Mouse (Mus musculus) kidney, postnatal 0 days (tissue): ENCODE data around the gene Lce1l. TPM values are rescaled to one million over a fixed set of nuclear protein-coding genes. Genes with fewer than 3 reads are reported as not detected.
"Not testable (repeated sequence)": the region's sequence is repeated elsewhere in the genome, so short reads cannot be mapped to it uniquely, and the experiment has no call there.

ENCODE experiments used
- ATAC-seq: fragments of 200-750 bp; cut with Nextera tagmentation; replicated peaks from 2 replicates; pipeline ENCODE4 v1.8.0; 2017; ENCODE audit warnings: low read depth, moderate number of reproducible peaks, moderate TSS enrichment, moderate library complexity; ENCODE audit not compliant: low FRiP score
- DNase-seq: peaks from one replicate; pipeline ENCODE4 v3.0.0-alpha.2; 2016; ENCODE audit warnings: low spot score
- H3K27ac ChIP-seq: fragments of 300-500 bp; sonication (generic); 2 replicates; pipeline ENCODE4 v1.5.1; 2014; ENCODE audit warnings: mild to moderate bottlenecking
- H3K27me3 ChIP-seq: fragments of 300-500 bp; sonication (generic); 2 replicates; pipeline ENCODE4 v1.6.1; 2014; ENCODE audit warnings: low read length, mixed read lengths; ENCODE audit not compliant: insufficient read depth
- H3K36me3 ChIP-seq: fragments of 300-500 bp; sonication (generic); 2 replicates; pipeline ENCODE4 v1.6.1; 2014; ENCODE audit warnings: low read length, mixed read lengths; ENCODE audit not compliant: insufficient read depth
- H3K4me1 ChIP-seq: fragments of 300-500 bp; sonication (generic); replicated peaks from 2 replicates; pipeline ENCODE4 v1.6.1; 2014; ENCODE audit warnings: antibody characterized with exemption, low read length, mixed read lengths; ENCODE audit not compliant: insufficient read depth
- H3K4me2 ChIP-seq: fragments of 300-500 bp; sonication (generic); 2 replicates; pipeline ENCODE4 v1.6.1; 2014; ENCODE audit warnings: mild to moderate bottlenecking, low read length, moderate library complexity, mixed read lengths
- H3K4me3 ChIP-seq: fragments of 300-500 bp; sonication (generic); replicated peaks from 2 replicates; pipeline ENCODE4 v1.5.1; 2014; ENCODE audit warnings: low read depth, low read length
- H3K9ac ChIP-seq: fragments of 300-500 bp; sonication (generic); 2 replicates; pipeline ENCODE4 v1.6.1; 2014; ENCODE audit warnings: low read depth, low read length
- H3K9me3 ChIP-seq: fragments of 300-500 bp; sonication (generic); replicated peaks from 2 replicates; pipeline ENCODE4 v1.6.1; 2016; ENCODE audit warnings: low read length, inconsistent platforms, mixed read lengths
- CTCF ChIP-seq: IDR thresholded peaks from 2 replicates; pipeline ENCODE4 v1.5.1; 2016; ENCODE audit warnings: antibody characterized with exemption, low read depth, mild to moderate bottlenecking, moderate library complexity
- WGBS: fragments of 180-500 bp; shearing (Covaris S2); extraction: QIAGEN DNeasy Blood & Tissue Kit; methylation state at CpG from one replicate; pipeline ENCODE4 v1.1.7; 2014; 5-methylcytosine and 5-hydroxymethylcytosine counted together
- polyA plus RNA-seq: library from polyadenylated mRNA; unstranded; fragments of >200 nt; fragmentation: Nextera tagmentation; extraction: Ambion mirVana; gene quantifications from 2 replicates; pipeline ENCODE4 v1.2.1, GENCODE M21; 2015

The Lce1l gene
- not detected in 2 replicates for polyA plus RNA-seq

DNA sequence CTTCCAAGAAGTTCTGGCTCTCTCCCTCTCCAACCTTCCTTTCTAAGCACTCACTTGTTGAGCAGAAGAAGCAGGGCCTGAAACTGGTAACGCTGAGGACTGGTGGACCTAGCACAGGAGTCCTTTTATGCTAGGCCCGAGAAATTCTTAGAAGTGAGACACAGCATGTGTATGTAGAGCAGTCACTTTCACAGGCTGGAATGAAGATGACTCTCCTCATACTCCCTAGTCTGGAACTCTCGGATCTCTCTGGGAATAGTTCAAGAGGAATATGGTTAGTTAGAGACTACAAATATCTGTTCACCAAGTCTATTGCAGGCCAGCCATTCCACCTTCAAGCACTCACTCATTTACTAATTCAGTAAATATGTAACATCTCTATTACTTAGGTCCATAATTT lies at the start of gene Lce1l:
TSS of gene Lce1l (minus strand) at position 101 of the 400 bp plus-strand sequence.
- TF ChIP-seq CTCF: no peak
- Histone ChIP-seq H3K9ac (no peak within 1 kb of the TSS), H3K4me1 (no peaks in the 10 kb centered on the region), H3K27ac (no peak within 1 kb of the TSS), H3K27me3 (no peaks in the 10 kb centered on the region), H3K36me3 (no peaks in the 10 kb centered on the region), H3K9me3 (no peaks in the 10 kb centered on the region), H3K4me2 (no peak within 1 kb of the TSS), H3K4me3 (no peak within 1 kb of the TSS)
- WGBS: 90% methylated on average over 3 of the region's 3 CpGs
- DNase-seq (no peak), ATAC-seq (no peak)

DNA sequence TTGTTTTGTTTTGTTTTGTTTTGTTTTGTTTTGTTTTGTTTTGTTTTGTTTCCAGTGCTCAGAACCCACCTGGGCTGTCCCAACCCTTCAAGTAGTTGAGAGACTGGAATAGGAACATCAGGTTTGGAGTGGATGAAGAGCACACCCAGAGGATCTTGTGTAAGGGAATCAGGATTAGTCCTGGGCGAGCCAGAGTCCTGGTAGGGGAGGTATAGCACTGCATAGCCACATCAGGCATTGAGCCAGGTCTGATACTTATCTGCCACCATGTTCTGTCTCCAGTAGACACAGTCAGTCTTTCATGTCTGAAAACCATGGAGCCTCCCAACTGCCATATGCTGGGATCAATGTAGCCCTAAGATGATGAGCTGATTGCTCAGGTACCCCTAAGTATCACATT lies 43.4 kb upstream of the Lce1l start:
- DNase-seq (no peak), ATAC-seq (no peak)
- Histone ChIP-seq H3K4me1 (no peaks in the 10 kb centered on the region), H3K4me3 (no peak overlapping the region), H3K27me3 (no peaks in the 10 kb centered on the region), H3K9ac (no peak overlapping the region), H3K36me3 (no peaks in the 10 kb centered on the region), H3K9me3 (no peaks in the 10 kb centered on the region), H3K4me2 (no peak overlapping the region), H3K27ac (no peak overlapping the region)
- TF ChIP-seq CTCF: no peak
- 71% methylated on average over 1 of the region's 1 CpGs for WGBS

DNA sequence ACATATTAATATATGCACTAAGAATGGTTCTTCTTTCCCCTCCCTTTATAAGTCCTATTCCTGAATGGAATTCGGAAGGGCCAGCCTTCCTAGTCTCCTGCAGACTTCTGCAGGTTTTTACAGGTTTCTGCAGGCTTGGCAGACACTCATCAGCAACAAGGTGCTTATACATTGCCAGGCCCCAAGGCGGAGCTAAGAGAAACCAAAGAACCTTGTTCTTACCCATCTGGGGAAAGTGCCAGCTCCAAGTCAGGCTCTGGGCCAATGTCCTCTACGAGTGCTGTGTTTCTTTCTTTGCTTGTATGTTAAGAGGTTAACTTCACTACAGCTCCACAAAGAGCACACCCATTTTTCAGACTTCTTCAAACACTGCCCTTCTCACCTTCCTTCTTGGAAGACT lies 43.0 kb upstream of the Lce1l start:
- Histone ChIP-seq H3K36me3 (no peaks in the 10 kb centered on the region), H3K4me1 (no peaks in the 10 kb centered on the region), H3K9ac (no peak overlapping the region), H3K9me3 (no peaks in the 10 kb centered on the region), H3K4me3 (no peak overlapping the region), H3K4me2 (no peak overlapping the region), H3K27ac (no peak overlapping the region), H3K27me3 (no peaks in the 10 kb centered on the region)
- WGBS: 58% methylated on average over 3 of the region's 3 CpGs
- no peak for ATAC-seq
- no peak for TF ChIP-seq CTCF
- DNase-seq: no peak

DNA sequence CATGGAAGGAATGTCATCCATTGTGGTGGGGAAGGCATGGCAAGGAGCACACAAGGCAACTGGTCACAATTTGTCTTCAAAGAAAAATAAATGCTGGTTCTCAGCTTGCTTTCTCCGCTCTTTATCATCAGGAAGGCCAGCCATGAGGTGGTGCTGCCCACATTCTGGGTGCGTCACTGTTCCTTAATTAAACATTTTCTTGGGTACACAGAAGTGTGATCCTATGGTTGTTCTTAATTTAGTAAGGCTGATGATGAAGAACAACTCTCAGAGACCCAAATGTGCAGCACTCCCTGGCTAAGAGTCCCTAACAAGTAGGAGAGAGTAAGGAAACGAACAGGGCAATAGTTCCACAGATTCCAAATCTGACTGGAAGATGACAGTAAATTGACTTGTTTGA lies 23.1 kb upstream of the Lce1l start:
- TF ChIP-seq CTCF: no peak
- Histone ChIP-seq H3K27ac (no peak overlapping the region), H3K27me3 (no peaks in the 10 kb centered on the region), H3K36me3 (no peaks in the 10 kb centered on the region), H3K4me1 (no peaks in the 10 kb centered on the region), H3K9me3 (no peaks in the 10 kb centered on the region), H3K4me3 (no peak overlapping the region), H3K9ac (no peak overlapping the region), H3K4me2 (no peak overlapping the region)
- no peak for DNase-seq
- ATAC-seq: no peak
- WGBS: 82% methylated on average over 3 of the region's 3 CpGs

DNA sequence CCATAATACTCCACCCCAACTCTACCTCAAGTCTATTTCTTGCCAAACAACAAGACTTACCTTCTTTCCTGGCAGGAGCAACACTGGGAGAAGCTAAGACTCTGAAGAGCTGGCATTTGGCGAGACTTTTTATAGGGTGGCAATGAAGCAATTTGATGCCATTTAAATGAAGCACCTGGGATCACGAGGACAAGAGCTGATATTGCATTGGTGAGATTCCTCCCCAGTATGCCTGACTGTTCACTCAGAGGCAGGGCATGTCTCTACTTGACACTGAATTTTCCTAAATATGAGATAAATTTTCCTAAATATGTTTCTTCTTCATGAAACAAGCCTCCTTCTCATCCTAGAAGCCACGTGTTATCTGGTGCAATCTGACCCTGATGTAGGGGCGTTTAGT lies 19.0 kb upstream of the Lce1l start, which contains the start of gene 2310050C09Rik:
TSS of gene 2310050C09Rik (minus strand) at position 101 of the 400 bp plus-strand sequence.
- Histone ChIP-seq H3K9ac (no peak within 1 kb of the TSS), H3K27ac (no peak within 1 kb of the TSS), H3K9me3 (no peaks in the 10 kb centered on the region), H3K4me3 (no peak within 1 kb of the TSS), H3K27me3 (no peaks in the 10 kb centered on the region), H3K36me3 (no peaks in the 10 kb centered on the region), H3K4me1 (no peaks in the 10 kb centered on the region), H3K4me2 (no peak within 1 kb of the TSS)
- DNase-seq: no peak
- TF ChIP-seq CTCF: no peak
- WGBS: 56% methylated on average over 4 of the region's 4 CpGs
- no peak for ATAC-seq

DNA sequence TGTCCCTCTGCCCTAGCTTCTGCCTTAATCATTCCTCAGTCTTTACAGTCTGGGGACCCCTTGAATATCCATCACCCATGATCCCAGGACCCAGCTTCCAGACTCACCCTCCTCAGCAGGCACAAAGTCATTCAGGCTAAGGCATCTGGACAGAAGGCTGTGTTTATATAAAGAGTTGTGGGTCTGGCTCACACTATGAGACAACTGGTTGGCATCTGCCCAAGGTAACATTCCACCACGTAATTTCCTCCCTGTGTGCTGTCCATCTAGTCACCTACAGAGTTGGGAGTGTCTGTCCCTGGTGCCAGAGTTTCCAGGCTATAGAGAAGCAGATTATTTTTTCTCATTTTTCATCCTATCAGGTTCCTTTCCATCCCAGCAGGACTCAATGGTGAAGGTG lies 24.0 kb downstream of the Lce1l start, which contains the start of gene Kprp:
TSS of gene Kprp (minus strand) at position 140 of the 400 bp plus-strand sequence.
- WGBS: 21% methylated on average over 1 of the region's 1 CpGs
- no peak within 1 kb of the TSS for H3K4me3 ChIP-seq
- no peaks in the 10 kb centered on the region for H3K4me1 ChIP-seq
- no peaks in the 10 kb centered on the region for H3K27me3 ChIP-seq
- H3K36me3 ChIP-seq: no peaks in the 10 kb centered on the region
- H3K9me3 ChIP-seq: no peaks in the 10 kb centered on the region
- no peak for TF ChIP-seq CTCF
- no peak within 1 kb of the TSS for H3K9ac ChIP-seq
- no peak within 1 kb of the TSS for H3K27ac ChIP-seq
- DNase-seq: no peak
- no peak within 1 kb of the TSS for H3K4me2 ChIP-seq
- ATAC-seq: no peak

DNA sequence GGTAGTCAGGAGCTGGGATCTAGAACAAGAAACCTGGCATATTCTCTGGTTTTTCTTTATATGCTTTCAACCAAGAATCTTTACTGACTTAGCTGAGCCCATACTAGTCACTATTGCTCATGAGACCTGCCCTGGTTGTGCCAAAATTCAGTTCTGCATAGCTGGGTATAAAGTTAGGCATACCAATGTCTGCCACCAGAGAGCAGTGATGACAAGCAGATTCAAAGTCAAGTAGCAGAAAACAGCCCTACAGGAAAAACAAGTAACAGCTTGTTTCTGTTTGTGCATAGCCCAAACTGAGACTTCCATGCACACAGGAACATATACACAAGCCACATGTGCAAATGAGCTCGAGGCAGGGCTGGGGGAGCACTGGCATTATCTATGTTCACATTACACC lies 25.3 kb downstream of the Lce1l start:
- ATAC-seq: no peak
- H3K27ac ChIP-seq: no peak overlapping the region
- H3K4me1 ChIP-seq: no peaks in the 10 kb centered on the region
- H3K9me3 ChIP-seq: no peaks in the 10 kb centered on the region
- DNase-seq: no peak
- 12% methylated on average over 1 of the region's 1 CpGs for WGBS
- H3K4me2 ChIP-seq: no peak overlapping the region
- no peak overlapping the region for H3K4me3 ChIP-seq
- H3K36me3 ChIP-seq: no peaks in the 10 kb centered on the region
- peak; percentile 50; the same call in 1 of the 2 replicates for TF ChIP-seq CTCF
- no peak overlapping the region for H3K9ac ChIP-seq
- no peaks in the 10 kb centered on the region for H3K27me3 ChIP-seq

DNA sequence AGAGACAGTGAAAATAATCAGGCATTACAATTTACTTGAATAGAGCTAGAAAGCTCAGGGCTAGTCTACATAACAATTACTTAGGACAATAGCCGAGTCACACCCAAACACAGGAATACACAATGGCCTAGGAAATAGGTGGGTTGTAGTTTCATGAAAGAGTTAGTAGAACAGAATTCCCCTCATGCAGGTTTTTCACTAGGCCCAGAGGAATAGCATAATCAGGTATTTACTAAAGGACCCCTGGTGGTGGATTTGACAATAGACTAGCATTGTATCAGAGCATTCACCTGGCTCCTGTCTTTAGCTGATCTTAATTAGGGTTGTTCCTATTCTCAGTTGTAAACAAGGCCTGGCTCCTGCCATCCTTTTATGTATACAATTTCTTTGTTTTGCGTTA lies 35.0 kb downstream of the Lce1l start:
- 95% methylated on average over 2 of the region's 2 CpGs for WGBS
- not testable (repeated sequence) for H3K27ac ChIP-seq

More for the DNA sequence above, 35.0 kb downstream of the Lce1l start:
- H3K36me3 ChIP-seq, H3K4me2 ChIP-seq, H3K27me3 ChIP-seq, H3K9ac ChIP-seq, H3K4me3 ChIP-seq, ATAC-seq, H3K4me1 ChIP-seq, DNase-seq, H3K9me3 ChIP-seq: not testable (repeated sequence)
